Mouse (Mus musculus): ENCODE results near the gene Ndufaf3.

The Ndufaf3 gene

GRCm38 (mm10) chr9:108572321-108572720, 5.1 kb upstream of the Ndufaf3 start:
- DNase-seq: no peak

GRCm38 (mm10) chr9:108571401-108571973, 4.3 kb upstream of the Ndufaf3 start:
- DNase-seq: no peak

- DNase-seq: peak; percentile 66 to 76
Measured at GRCm38 (mm10) chr9:108570207-108570896, 3.1 kb upstream of the Ndufaf3 start.

GRCm38 (mm10) chr9:108569381-108570206, 2.4 kb upstream of the Ndufaf3 start, which contains the start of gene Dalrd3:
Gene Dalrd3, plus strand, starts transcription at chr9:108569886.
- peak; percentile 88 to 93 for DNase-seq

- peak in 1 of 2 experiments; percentile 7 for DNase-seq
Measured at GRCm38 (mm10) chr9:108568511-108568921, 1.3 kb upstream of the Ndufaf3 start.

- DNase-seq: no peak
Measured at GRCm38 (mm10) chr9:108567931-108568419, 741 bp upstream of the Ndufaf3 start.

- no peak for DNase-seq
Measured at GRCm38 (mm10) chr9:108565881-108566814, 1.1 kb downstream of the Ndufaf3 start.

- DNase-seq: no peak
Measured at GRCm38 (mm10) chr9:108564131-108564530, 3.1 kb downstream of the Ndufaf3 start.

GRCm38 (mm10) chr9:108563671-108564070, 3.6 kb downstream of the Ndufaf3 start:
- DNase-seq: no peak

- peak; percentile 89 to 91 for DNase-seq
Measured at GRCm38 (mm10) chr9:108560227-108560841, 6.9 kb downstream of the Ndufaf3 start, which contains the start of gene Impdh2. Gene Impdh2, plus strand, starts transcription at chr9:108560286.

- DNase-seq: no peak
Measured at GRCm38 (mm10) chr9:108559169-108559568, 8.1 kb downstream of the Ndufaf3 start.

- no peak for DNase-seq
Measured at GRCm38 (mm10) chr9:108546875-108547274, 20.4 kb downstream of the Ndufaf3 start.

- DNase-seq: no peak
Measured at GRCm38 (mm10) chr9:108545986-108546385, 21.2 kb downstream of the Ndufaf3 start.

GRCm38 (mm10) chr9:108540846-108541245, 26.4 kb downstream of the Ndufaf3 start:
- DNase-seq: no peak

GRCm38 (mm10) chr9:108531496-108531895, 35.7 kb downstream of the Ndufaf3 start:
- no peak for DNase-seq

- no peak for DNase-seq
Measured at GRCm38 (mm10) chr9:108530954-108531353, 36.3 kb downstream of the Ndufaf3 start.

GRCm38 (mm10) chr9:108525400-108525799, 41.8 kb downstream of the Ndufaf3 start:
- DNase-seq: no peak

GRCm38 (mm10) chr9:108523341-108523740, 43.9 kb downstream of the Ndufaf3 start:
- DNase-seq: no peak

- DNase-seq: no peak
Measured at GRCm38 (mm10) chr9:108521604-108522003, 45.6 kb downstream of the Ndufaf3 start.

GRCm38 (mm10) chr9:108517931-108518332, 49.3 kb downstream of the Ndufaf3 start:
- DNase-seq: no peak

- peak; percentile 82 to 85 for DNase-seq
Measured at GRCm38 (mm10) chr9:108517253-108517930, 49.8 kb downstream of the Ndufaf3 start.
